Mouse (Mus musculus): ENCODE measurements around the gene Plk3.

- TF ChIP-seq CTCF (IDR thresholded peaks at IDR 0.05; ENCODE audit: low read depth, low read length) (no peak), TAL1 (conservative IDR thresholded peaks at IDR 0.05; ENCODE audit: low read depth, low read length) (no peak), POLR2AphosphoS5 (IDR thresholded peaks at IDR 0.05; ENCODE audit: insufficient replicate concordance, low read depth, low read length) (peak; percentile 88; the same call in 1 of the 2 replicates)
Measured at GRCm38 (mm10) chr4:117149291-117150211, 15.8 kb upstream of the Plk3 start.

All from G1E (cell line).